Mouse (Mus musculus): ENCODE results near the gene Hoxc6.

Gene Hoxc6

GRCm38 (mm10) chr15:103034807-103035547 is 36.9 kb downstream of the Hoxc6 start:
- peak in 1 of 2 experiments; percentile 33 for DNase-seq (ENCODE audit: inconsistent age in 2 of 2, low spot score in 1 of 2)

- peak in 1 of 2 experiments; percentile 59 for DNase-seq (ENCODE audit: inconsistent age in 2 of 2, low spot score in 1 of 2)
Measured at GRCm38 (mm10) chr15:103035548-103035881, 37.5 kb downstream of the Hoxc6 start.

DNA sequence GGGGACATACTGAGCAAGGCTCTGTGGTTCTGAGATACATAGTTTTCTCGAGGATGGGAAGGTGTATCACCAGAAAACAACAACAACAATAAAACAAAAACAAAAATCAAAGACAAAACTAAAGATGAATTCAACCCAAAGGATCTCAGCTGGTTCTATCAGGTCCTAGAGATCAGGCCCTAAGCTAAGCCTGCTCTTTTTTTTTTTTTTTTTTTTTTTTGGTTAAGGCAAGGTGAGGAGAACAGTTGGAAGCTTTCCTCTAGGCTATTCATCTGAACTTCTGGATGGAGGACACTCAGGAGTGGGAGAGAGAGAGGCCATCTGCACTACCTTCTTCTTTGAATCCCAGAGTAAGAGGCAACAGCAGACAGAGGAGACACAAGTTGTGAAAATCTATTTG is 39.5 kb downstream of the Hoxc6 start:
- no peak for DNase-seq (ENCODE audit: inconsistent age in 2 of 2, low spot score in 1 of 2)

GRCm38 (mm10) chr15:103038701-103039480 is 40.8 kb downstream of the Hoxc6 start:
- no peak for DNase-seq (ENCODE audit: inconsistent age in 2 of 2, low spot score in 1 of 2)

GRCm38 (mm10) chr15:103039609-103040008 is 41.6 kb downstream of the Hoxc6 start:
- no peak for DNase-seq (ENCODE audit: inconsistent age in 2 of 2, low spot score in 1 of 2)

GRCm38 (mm10) chr15:103040601-103041000 is 42.5 kb downstream of the Hoxc6 start:
- no peak for DNase-seq (ENCODE audit: inconsistent age in 2 of 2, low spot score in 1 of 2)

- DNase-seq (ENCODE audit: inconsistent age in 2 of 2, low spot score in 1 of 2) = no peak
Measured at GRCm38 (mm10) chr15:103041613-103042012, 43.6 kb downstream of the Hoxc6 start.

DNA sequence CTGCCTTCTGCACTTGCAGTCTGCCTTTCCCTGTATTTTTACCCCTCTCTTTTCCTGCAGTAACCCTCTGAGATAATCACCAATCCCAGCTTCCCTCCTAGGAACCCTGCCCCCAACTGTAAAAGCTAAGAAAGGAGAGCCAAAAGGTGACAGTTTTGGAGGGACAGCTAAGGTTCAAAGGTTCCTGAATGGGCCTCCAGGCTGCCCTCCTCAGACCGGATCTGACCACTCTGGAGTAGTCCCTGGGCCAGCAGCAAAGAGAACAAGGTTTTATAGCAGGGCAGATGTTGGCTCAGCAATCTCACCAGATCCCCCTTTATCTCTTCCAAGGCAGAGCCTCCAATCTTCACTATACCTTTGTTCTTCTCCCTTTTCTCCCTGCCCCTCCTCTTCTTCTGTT is 44.2 kb downstream of the Hoxc6 start:
- DNase-seq (ENCODE audit: inconsistent age in 2 of 2, low spot score in 1 of 2) = no peak

GRCm38 (mm10) chr15:103051670-103052069 is 53.6 kb downstream of the Hoxc6 start:
- DNase-seq (ENCODE audit: inconsistent age in 2 of 2, low spot score in 1 of 2) = no peak

DNA sequence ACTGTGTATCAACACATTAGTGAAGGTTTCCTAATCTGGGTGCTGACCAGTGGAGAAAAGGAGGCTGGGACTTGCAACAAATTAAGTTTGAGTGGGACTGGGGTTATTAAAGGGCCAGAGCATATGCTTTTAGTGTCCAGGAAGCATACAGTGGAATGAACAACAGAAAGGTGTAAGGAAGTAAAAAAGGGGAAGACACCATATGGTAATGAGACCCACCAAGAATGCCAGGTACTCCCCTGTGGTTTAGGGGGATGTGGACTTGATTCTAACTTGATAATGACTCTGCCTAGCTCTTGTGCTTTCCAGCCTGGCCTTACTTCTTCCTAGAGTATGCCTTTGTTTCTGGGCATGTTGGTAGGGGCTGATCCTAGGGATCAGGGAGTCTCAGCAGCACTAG is 55.2 kb downstream of the Hoxc6 start:
- DNase-seq (ENCODE audit: inconsistent age in 2 of 2, low spot score in 1 of 2) = no peak

DNA sequence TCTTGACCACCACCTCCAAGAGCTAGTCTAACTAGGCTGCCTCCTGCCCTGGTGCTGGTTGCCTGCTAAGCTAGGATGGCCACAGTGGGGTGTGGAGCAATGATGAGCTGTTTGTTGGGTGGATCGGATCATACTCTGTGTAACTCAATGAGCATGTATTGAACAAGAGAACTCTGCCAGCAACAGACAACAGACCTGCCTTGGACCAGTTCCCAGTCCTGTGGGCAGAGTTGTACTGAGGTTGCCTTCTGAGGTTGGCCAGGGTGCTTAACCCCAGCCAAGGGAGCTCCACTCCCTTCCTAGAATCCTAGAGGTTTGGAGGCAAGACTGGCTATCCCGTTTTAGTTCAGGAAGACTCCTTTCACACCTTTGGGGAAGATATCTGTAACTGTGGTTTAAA is 58.3 kb downstream of the Hoxc6 start:
- DNase-seq (ENCODE audit: inconsistent age in 2 of 2, low spot score in 1 of 2) = no peak

GRCm38 (mm10) chr15:103058715-103059114 is 60.7 kb downstream of the Hoxc6 start:
- peak in 1 of 2 experiments; percentile 59 for DNase-seq (ENCODE audit: inconsistent age in 2 of 2, low spot score in 1 of 2)

GRCm38 (mm10) chr15:103059393-103059992 is 61.4 kb downstream of the Hoxc6 start:
- DNase-seq (ENCODE audit: inconsistent age in 2 of 2, low spot score in 1 of 2) = peak in 1 of 2 experiments; percentile 68

DNA sequence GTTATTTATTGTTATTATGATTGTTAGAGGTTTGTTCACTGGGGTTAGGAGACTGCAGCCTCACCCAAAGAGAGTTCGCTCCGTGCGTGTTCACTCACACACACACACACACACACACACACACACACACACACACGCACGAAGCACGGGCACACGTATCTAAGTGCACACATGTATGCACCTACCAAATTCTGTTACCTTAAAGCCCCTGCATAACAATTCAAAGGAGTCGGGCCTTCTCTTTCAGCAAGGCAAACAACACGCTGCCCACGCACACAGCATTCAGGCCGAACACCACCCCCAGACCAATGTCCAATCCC is 61.9 kb downstream of the Hoxc6 start:
- peak in 1 of 2 experiments; percentile 40 for DNase-seq (ENCODE audit: inconsistent age in 2 of 2, low spot score in 1 of 2)

DNA sequence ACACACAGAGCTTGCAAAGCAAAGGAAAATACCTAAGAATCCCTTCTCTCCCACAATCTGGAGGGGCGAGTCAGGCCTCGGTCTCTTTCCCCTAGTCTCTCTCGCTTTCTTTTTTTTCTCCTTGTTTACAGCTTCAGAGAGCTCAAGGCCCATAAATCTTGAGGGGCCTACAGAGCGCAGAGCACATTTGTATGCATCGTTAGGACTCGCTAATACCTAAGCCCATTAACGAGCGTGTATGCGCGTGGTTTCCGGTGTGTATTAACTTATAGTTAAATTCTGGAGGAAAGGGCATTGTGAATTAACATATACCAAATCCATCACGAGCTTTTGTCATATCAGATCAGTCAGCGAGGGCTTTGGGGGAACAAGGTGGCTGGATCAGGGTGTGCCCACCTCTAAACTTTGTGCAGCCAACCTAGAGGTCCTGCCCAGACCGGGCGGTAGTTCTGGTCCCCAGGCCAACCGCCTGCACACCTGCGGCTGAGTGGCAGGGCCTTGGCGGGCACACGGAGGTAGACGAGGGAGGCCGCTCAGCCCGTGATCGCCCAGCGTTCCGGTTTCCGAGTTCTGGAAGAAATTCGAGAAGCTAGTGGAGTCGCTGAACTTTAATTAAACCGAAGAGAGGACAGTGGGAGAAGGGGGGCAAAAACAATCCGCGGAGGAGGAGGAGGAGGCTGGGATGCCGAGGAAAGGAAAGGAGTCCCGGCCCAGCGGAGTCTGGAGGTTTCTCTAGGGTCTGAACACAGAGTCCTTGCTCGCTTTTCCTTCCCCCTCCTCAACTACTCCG is 62.5 kb downstream of the Hoxc6 start:
- peak; percentile 36 to 77 for DNase-seq (ENCODE audit: inconsistent age in 2 of 2, low spot score in 1 of 2)

DNA sequence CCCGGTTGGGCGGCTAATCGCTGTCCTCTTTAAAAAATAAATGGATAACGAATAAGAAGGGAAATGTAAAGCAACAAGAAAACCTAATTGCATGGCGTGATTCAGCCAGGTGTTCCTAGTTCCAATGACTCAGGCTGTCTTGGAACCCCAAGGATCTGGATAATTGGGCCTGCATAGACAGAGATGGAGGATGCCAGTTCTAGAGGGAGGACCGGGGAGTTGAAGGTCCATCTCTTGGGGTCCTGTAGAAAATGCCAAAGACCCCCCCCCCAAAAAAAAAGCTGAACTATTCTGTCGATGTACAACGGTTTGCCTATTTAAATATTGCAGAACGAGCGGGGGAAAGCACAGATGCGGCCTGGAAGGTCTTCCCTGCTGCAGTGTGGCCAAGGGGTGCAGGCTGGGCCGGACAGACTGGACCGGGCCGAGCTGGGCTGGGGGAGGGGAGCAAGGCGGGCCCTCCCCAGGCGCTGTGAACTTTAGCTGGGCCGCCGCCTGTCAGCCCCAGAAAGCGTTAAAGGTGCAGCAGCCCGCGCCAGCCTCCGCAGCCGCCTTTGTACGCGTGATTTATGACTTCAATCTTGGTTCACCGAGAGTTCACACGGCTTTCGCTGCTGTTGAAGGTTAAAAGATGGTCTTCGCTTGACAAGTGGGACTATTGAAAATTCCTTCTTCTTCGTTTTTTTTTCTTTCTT is 63.2 kb downstream of the Hoxc6 start:
- DNase-seq (ENCODE audit: inconsistent age in 2 of 2, low spot score in 1 of 2) = peak; percentile 65 to 78

All from adrenal gland, adult (tissue).